In genomic region chr3:87885281-87886003, GRCm38 (mm10) we compare ENCODE assay signal across 8 mouse cellular contexts. TPM values are rescaled to one million over a fixed set of nuclear protein-coding genes. Genes with fewer than 3 reads are reported as not detected.
DNase-seq lines count a peak whose midpoint lies in the region; ATAC-seq lines count a peak whose summit lies in the region.

Gene Prcc (minus strand): TSS chr3:87885608.

- peaks cover 21% of the 10 kb centered on the region for H3K4me1 ChIP-seq in hindbrain, embryonic 14.5 days (replicated peaks; ENCODE audit: control insufficient read depth, insufficient read depth, low read length)

- H3K9me3 ChIP-seq in hindbrain, embryonic 14.5 days (ENCODE audit: control insufficient read depth, low read length): 0 out of 2 replicates have a peak, but pooled peaks cover 4% of the 10 kb centered on the region

- peaks cover 13% of the 10 kb centered on the region for H3K36me3 ChIP-seq in hindbrain, embryonic 14.5 days (replicated peaks; ENCODE audit: control insufficient read depth, insufficient read depth)

- H3K27me3 ChIP-seq in hindbrain, embryonic 14.5 days (ENCODE audit: control insufficient read depth, insufficient read depth, low read length): no peaks in the 10 kb centered on the region

- H3K27ac ChIP-seq in hindbrain, embryonic 14.5 days: peak within 1 kb of the TSS; percentile 87

- peak; percentile 99 for ATAC-seq in hindbrain, embryonic 14.5 days (ENCODE audit: low FRiP score)

- peak within 1 kb of the TSS; percentile 67 for H3K4me2 ChIP-seq in hindbrain, embryonic 14.5 days (replicated peaks)

- under 1% methylated on average over 33 of the region's 33 CpGs for WGBS in hindbrain, embryonic 14.5 days

- peak; percentile 100 for DNase-seq in R1 (ENCODE audit: low read depth, low spot score)
- DNase-seq in cerebellum, postnatal 25 days: peak; percentile 88 to 90
- peak; percentile 74 to 89 for DNase-seq in frontal cortex, postnatal 25 days (ENCODE audit: low spot score in 2 of 2)
- DNase-seq in hindbrain, embryonic 14.5 days (ENCODE audit: low spot score): peak; percentile 96
- peak; percentile 93 to 94 for DNase-seq in layer of hippocampus, postnatal 36 days
- DNase-seq in lung, postnatal 36 days: peak; percentile 99
- DNase-seq in retina, postnatal 1 day: peak; percentile 100
- peak; percentile 73 to 91 for DNase-seq in urinary bladder, adult 18-20 months (ENCODE audit: low spot score in 2 of 2)

- peak within 1 kb of the TSS; percentile 90 for H3K9ac ChIP-seq in hindbrain, embryonic 14.5 days

- peak within 1 kb of the TSS; percentile 85 for H3K4me3 ChIP-seq in hindbrain, embryonic 14.5 days (replicated peaks; ENCODE audit: low read length)

RNA-seq across cellular contexts. Expression of gene Prcc, which starts in this region (rescaled TPM):
- 15.5 and 17.2 TPM in 2 replicates for polyA plus RNA-seq in hindbrain, embryonic 14.5 days (2014; fragmentation: Nextera tagmentation; extraction: Ambion mirVana)
- 10 to 100 TPM; 58.3 to 58.6 TPM for total RNA-seq in layer of hippocampus, postnatal 36 days (2021)

Comparison
In these comparisons a context has a peak if more than half of its experiments do, and no peak if none do; other contexts are left out.
1. Peak in every context shown above with its lines: DNase-seq, ATAC-seq, H3K4me3 ChIP-seq and H3K27ac ChIP-seq.